Mouse (Mus musculus) cerebellum, postnatal 25 days (tissue): Measurements from ENCODE around the gene Bend3.
A peak's percentile ranks its signal among the peaks of the same experiment; 100 is the strongest.
"Not testable (repeated sequence)": the region's sequence is repeated elsewhere in the genome, so short reads cannot be mapped to it uniquely, and the experiment has no call there.

Experiments used
- DNase-seq, 2 experiments: peaks; one replicate each; pipeline ENCODE4 v3.0.0; 2021; ENCODE audit warnings: mixed read lengths in 2 of 2

Bend3 gene

DNA sequence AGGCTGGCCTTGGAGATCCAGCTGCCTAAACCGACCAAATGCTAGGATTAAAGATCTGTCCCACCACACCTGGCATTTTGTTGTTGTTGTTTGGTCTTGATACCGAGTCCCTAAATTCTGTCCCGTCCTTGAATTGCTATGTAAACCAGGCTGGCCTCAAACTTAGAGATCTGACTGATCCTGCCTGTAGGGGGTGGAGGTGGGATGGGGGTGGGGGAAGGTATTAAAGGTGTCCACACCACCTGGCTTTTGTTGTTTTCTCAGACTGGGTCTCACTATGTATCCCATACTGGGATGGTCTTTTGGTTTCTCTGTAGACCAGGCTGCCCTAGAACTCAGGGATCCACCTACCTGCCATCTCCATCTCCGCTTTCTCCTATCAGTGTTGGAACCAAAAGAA lies 2.5 kb downstream of the Bend3 start:
- DNase-seq: no peak

DNA sequence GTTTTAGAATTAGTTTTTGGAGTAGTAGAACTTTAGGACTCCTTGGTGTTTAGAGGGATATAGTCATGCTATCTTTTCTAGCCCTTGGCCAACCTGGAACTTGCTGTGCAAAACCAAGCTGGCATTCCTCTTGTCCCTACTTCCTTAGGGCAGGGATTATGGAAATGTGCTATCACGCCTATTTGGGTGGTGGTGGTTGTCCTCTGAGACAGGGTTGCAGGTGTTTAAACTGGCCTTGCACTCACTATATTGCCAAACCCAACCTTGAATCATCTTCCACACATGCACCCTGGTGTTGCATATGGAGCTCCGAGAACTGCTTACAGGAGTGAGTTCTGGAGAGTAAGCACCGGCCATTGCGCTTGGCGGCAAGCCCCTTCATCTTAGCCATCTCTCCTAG lies 3.4 kb downstream of the Bend3 start:
- no peak for DNase-seq

GRCm38 (mm10) chr10:43483426-43483995 lies 4.9 kb downstream of the Bend3 start:
- DNase-seq: no peak

GRCm38 (mm10) chr10:43485751-43486268 lies 7.2 kb downstream of the Bend3 start:
- no peak for DNase-seq

- no peak for DNase-seq
These were observed 8.9 kb downstream of the Bend3 start for GRCm38 (mm10) chr10:43487441-43488010.

DNA sequence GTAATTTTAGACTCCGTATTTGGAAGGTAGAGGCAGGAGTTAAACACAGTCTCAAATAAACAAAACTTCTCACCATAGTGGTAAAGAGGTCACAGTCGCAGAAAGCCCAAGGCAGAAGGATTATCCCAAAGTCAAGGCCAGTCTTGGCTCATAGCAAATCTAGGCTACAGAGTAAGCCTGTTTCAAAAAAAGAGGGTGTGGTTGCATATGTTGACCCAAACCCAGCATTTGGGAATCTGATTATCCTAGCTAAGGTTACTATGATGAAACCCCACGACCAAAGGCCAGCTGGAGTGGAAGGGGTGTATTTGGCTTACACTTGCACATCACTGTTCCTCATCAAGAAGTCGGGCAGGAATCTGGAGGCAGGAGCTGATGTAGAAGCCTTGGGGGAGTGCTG lies 9.6 kb downstream of the Bend3 start:
- DNase-seq: no peak

GRCm38 (mm10) chr10:43489139-43489538 lies 10.5 kb downstream of the Bend3 start:
- no peak for DNase-seq

DNA sequence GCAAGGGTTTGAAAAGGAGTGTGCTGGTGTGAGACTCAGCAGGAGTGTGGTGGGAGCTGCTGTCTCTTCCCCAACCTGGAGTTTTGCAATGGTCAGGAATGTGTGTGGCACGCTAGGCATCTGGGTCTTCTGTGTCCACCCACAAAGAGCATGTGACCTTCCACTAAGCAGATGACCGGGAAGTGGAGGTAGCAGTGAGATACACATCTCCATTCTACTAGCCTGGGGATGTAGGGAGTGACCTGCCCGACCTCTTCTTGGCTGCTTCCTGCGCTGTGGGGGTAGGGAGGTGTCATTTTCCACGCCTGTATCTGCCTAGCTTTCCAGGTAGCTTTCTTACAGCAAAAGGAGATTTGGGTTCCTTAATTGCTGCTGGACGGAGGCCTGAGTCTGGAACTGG lies 10.9 kb downstream of the Bend3 start:
- no peak for DNase-seq

- DNase-seq: no peak
These were observed 11.4 kb downstream of the Bend3 start for GRCm38 (mm10) chr10:43490034-43490433.

- peak; percentile 30 to 48 for DNase-seq
These were observed 12.2 kb downstream of the Bend3 start for GRCm38 (mm10) chr10:43490846-43491245.

DNA sequence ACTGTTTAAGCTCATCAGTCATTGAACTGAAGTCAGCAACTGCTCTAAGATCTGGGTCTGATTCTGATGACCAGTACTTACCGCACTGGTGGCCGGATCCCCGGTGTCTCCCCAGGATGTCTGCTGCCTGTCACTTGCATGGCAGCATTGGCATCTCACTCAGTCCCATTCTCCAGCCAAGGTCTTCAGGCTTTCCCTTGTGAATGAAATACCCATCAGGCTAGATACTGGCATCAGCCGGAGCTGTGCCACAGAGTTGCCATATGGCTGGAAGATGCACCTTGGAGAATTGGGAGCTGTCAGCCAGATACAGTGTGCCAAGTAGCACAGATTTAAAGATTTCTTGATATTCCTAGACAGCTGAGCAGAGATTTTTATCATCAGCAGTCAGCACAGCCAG lies 24.0 kb downstream of the Bend3 start:
- DNase-seq: peak; percentile 55 to 67

GRCm38 (mm10) chr10:43504291-43504690 lies 25.7 kb downstream of the Bend3 start:
- DNase-seq: no peak

DNA sequence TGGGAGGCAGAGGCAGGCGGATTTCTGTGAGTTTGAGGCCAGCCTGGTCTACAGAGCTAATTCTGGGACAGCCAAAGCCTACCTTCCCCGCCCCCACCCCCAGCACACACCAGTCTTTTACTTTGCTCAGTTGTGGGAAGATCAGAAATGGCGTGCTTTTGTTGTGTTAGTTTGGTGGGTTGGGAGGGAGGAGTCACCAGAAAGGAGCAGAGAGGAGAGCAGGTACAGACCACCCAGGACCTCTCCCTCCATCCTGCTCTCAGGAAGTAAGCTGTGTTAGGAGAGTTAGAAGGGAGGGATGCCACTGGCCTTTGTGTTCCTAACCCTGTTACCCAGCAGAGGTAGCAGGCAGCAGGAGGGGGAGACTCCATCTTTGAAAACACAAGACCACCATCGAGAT lies 28.4 kb downstream of the Bend3 start:
- DNase-seq: no peak

DNA sequence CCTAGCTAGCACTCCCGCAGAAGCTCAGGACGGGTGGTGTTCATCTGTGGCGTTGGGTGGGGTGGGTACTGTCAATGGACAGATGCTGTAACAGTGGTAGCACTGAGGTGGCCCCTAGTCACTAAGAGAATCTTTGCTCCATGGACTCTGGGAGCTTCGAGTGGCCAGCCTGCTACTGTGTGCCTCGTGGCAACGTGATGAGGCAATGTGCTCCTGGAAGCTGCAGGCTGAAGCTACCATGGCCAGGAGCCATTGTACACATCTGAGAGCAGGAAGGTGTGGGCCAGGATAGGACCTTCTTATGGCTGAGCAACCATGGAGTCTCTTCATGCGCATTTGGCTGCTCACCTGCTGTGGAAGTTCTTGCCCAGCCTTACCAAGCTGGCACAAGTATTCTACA lies 30.6 kb downstream of the Bend3 start:
- DNase-seq: no peak

GRCm38 (mm10) chr10:43512976-43513375 lies 34.3 kb downstream of the Bend3 start:
- DNase-seq: no peak

DNA sequence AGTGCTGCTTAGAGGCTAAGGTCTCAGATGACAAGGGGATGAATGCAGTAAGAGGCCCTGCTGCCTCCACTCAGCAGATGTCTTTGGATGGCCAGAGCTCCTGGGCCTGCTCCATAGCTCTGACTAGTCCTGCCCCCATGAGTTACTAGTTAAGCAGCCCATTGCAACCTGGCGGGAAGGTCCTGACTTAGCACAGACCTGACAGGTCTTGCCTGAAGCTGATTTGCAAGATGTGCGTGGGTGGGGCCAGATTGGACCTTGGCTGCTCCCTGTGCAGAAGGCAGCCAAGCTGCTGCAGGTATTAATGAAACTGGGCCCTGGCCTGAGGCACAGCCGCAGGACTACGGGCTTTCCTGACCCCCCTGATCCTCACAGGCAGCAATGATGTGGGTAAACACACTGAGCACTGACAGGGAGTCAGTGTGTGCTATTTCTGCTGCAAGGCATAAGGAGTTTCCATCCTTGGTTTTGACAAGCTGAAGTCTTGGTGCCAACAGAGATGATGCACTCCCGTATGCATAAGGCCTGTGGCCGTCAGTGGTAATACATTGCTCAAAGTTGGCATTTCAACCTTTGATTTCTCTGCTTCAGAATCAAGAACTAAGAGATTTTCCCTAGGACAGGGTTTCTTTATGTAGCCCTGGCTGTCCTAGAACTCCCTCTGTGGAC lies 38.5 kb downstream of the Bend3 start:
- peak; percentile 16 to 38 for DNase-seq

GRCm38 (mm10) chr10:43517836-43518235 lies 39.2 kb downstream of the Bend3 start:
- peak; percentile 19 to 54 for DNase-seq

DNA sequence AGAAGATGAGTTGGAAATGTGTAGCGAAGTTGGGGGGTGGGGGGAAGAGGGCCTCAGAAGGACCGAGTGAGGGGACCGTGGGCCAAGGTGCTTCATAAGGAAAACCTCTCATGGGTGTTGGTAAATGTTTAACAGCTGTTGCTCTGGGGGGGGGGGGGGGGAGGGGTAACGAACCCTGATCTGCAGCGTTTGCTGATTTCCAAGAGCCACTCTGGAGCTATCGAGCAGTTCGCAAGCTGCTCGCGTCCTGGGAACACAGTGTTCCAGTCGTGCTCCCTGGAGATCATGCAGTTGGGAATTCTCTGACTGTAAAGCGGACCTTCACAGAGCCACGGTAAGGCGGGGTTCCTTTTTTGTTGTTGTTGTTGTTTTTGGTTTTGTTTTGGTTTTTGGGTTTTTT lies 39.7 kb downstream of the Bend3 start:
- DNase-seq: no peak

DNA sequence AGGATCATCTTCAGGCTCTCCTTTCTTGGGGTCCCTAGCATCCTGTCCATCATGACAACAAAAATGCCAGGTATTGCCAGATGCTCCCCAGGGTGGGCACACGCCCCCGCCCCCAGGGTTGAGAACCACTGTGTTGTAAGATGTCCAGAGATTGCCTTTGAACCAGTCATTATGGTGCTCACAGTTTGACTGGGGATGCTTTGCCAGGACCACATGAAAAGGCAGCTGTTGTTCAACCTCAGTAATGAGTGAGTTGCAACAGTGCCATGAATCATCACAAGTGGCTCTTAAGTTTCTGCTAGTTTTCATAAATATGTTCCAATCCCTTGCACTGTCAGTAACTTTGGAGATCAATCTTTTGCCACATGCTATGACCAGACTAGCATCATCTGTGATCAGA lies 41.3 kb downstream of the Bend3 start:
- DNase-seq: no peak

GRCm38 (mm10) chr10:43523931-43524330 lies 45.3 kb downstream of the Bend3 start, which contains the start of gene Gm9803:
Gm9803 (plus strand) TSS chr10:43524084.
- not testable (repeated sequence) for DNase-seq

DNA sequence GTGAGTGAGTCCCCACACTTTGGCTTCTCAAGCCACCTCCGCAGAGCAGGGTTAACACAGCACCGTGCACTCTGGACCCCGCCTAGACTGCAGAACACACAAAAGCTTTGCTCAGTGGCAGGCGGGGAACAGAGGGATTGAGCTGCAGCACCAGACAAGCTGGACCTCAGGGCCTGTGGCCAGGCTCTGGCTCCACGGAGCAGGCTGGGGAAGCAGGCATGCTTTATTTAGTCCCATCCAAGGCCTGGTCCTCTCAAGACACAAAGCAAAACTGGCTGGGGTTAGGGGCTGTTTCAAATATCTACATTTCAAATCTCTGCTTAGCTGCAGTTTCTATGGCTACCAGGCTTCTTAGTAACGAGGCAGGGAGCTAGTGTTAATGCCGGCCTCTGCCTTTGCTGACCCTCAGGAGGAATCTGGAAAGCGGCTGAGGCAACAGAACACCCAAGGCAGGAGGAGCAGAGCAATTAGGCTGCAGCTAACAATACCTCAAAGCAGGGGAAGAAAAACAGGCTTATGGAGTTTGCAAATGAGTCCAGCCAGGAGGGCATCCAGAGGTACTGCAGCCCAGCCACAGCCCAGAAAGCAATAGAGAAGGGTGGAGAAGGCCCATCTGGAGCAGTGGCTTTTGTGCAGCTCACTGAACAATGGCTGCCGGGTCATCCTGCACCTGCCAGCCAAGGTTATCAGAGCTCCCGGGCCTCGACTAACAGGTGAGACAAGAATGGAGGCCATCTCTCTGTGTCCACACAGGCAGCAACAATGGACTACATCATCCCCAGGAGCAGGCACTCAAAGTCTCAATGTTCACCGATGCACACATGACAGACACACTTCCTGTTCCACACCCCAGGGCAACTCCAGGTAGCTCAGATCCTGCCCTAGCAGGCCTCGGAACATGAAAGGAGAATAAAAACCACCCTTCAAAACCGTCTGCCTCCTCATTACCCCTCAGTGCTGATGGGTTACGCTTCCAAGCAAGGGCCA lies 48.9 kb downstream of the Bend3 start:
- no peak for DNase-seq

- DNase-seq: no peak
These were observed 55.8 kb downstream of the Bend3 start for GRCm38 (mm10) chr10:43534382-43534781.

DNA sequence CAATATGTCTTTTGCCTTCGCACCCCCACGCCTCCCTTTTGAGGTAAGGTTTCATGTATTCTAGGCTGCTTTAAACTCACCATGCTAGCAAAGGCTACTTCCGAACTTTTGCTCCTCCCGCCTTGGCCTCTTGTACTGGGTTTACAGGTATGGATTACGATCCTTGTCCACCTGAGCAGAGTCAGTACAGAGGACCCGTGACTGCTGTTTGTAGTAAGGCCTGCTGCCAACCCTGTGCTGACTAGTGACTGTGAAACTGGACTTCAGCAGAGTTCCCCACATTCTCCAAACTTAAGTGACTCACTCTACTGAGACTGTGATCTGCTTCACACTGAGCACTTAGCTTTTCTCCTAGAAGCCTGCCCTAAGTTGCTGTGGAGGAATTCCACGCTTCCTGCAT lies 59.0 kb downstream of the Bend3 start:
- no peak for DNase-seq
